Mouse (Mus musculus) midbrain, embryonic 13.5 days (tissue): ENCODE data around the gene Npvf. TPM values are rescaled to one million over a fixed set of nuclear protein-coding genes. Genes with fewer than 3 reads are reported as not detected.

ENCODE experiments used
- ATAC-seq: fragments of 200-750 bp; cut with Nextera tagmentation; 2 replicates; pipeline ENCODE4 v1.8.0; 2017; ENCODE audit warnings: mild to moderate bottlenecking, moderate TSS enrichment, moderate library complexity
- H3K27ac ChIP-seq: fragments of 300-500 bp; sonication (generic); 2 replicates; pipeline ENCODE4 v1.5.1; 2015; ENCODE audit warnings: inconsistent platforms, mild to moderate bottlenecking, moderate library complexity
- H3K27me3 ChIP-seq: fragments of 300-500 bp; sonication (generic); 2 replicates; pipeline ENCODE4 v1.6.1; 2015; ENCODE audit warnings: mild to moderate bottlenecking, inconsistent platforms
- H3K36me3 ChIP-seq: fragments of 300-500 bp; sonication (generic); 2 replicates; pipeline ENCODE4 v1.6.1; 2015; ENCODE audit warnings: mild to moderate bottlenecking, inconsistent platforms
- H3K4me1 ChIP-seq: fragments of 300-500 bp; sonication (generic); replicated peaks from 2 replicates; pipeline ENCODE4 v1.6.1; 2015; ENCODE audit warnings: inconsistent platforms
- H3K4me2 ChIP-seq: fragments of 300-500 bp; sonication (generic); replicated peaks from 2 replicates; pipeline ENCODE4 v1.6.1; 2015; ENCODE audit warnings: moderate library complexity, mild to moderate bottlenecking, inconsistent platforms
- H3K4me3 ChIP-seq: fragments of 300-500 bp; sonication (generic); replicated peaks from 2 replicates; pipeline ENCODE4 v1.5.1; 2015; ENCODE audit warnings: mild to moderate bottlenecking, inconsistent platforms
- H3K9ac ChIP-seq: fragments of 300-500 bp; sonication (generic); replicated peaks from 2 replicates; pipeline ENCODE4 v1.6.1; 2015; ENCODE audit warnings: mild to moderate bottlenecking, inconsistent platforms
- H3K9me3 ChIP-seq: fragments of 300-500 bp; sonication (generic); 2 replicates; pipeline ENCODE4 v1.6.1; 2016; ENCODE audit warnings: mild to moderate bottlenecking, inconsistent platforms
- WGBS: fragments of 180-500 bp; shearing (Covaris S2); methylation state at CpG from one replicate; pipeline ENCODE4 v1.1.7; 2015; 5-methylcytosine and 5-hydroxymethylcytosine counted together
- polyA plus RNA-seq: library from polyadenylated mRNA; unstranded; fragments of >200 nt; fragmentation: Nextera tagmentation; extraction: Ambion mirVana; gene quantifications from 2 replicates; pipeline ENCODE4 v1.2.1, GENCODE M21; 2015

Gene Npvf
- 0.94 TPM in 1 of 2 replicates, not detected in the other for polyA plus RNA-seq

DNA sequence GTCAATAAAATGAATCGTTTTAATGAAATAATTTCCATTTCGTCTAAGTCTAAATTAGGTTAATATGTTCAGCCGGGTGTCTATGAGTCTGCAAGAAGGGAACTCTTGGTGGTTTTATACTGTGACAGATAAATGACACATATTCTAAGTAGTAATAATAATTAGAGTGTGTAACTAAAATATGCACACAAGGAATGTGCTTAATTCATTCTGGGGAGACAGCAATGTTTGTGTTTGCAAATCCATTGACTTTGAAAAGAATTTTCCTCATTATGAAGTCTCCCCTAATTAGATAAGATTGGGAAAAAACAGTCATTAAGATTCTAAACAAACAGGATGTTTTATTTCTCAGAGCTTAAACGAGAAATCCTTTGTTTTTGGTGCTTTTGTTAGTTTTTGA lies at the start of gene Npvf:
TSS of gene Npvf (minus strand) at position 84 of the 400 bp plus-strand sequence.
- 78% methylated on average over 4 of the region's 4 CpGs for WGBS
- H3K4me3 ChIP-seq = no peak within 1 kb of the TSS
- H3K4me2 ChIP-seq = no peak within 1 kb of the TSS
- no peaks in the 10 kb centered on the region for H3K27me3 ChIP-seq
- no peak within 1 kb of the TSS for H3K27ac ChIP-seq
- no peaks in the 10 kb centered on the region for H3K9me3 ChIP-seq
- ATAC-seq = no peak
- no peak within 1 kb of the TSS for H3K9ac ChIP-seq
- no peaks in the 10 kb centered on the region for H3K4me1 ChIP-seq
- no peaks in the 10 kb centered on the region for H3K36me3 ChIP-seq

DNA sequence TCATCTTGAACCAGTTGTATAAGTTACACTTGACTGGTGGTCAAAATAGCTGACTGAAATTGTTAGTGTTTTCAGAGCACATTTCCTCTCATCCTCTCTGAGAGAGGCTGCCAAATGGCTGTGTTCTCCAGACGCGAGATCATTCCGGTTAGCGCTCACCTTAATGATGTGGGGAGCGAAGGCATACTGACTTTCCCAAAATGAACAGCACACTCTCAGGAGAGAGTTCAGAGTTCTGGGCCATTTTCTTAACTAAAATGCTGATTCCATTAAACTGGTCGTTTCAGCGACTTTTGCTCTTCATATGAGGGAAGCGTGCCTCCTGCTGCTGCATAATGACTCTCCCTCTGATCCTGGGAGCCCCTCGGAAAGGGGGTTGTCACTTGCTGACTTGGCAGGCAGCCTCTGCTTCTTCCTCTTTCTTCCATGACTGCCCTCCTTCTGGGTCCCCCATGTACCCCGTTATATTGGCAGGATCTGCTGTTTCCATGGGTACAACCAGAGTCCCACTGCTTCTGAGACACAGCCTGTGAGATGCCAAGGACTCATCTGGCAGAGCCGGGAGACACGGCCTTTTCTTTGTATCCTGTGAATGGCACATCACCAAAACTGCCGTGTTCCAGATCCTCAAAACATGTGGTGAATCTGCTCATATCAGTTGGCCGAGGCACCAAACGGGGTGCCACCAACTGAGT lies 35.0 kb upstream of the Npvf start:
- no peak overlapping the region for H3K9ac ChIP-seq
- H3K27me3 ChIP-seq = no peaks in the 10 kb centered on the region
- WGBS = 64% methylated on average over 15 of the region's 15 CpGs
- H3K4me1 ChIP-seq = peaks cover 11% of the 10 kb centered on the region; the same call in 1 of the 2 replicates
- H3K27ac ChIP-seq = peak overlapping the region; percentile 41
- ATAC-seq = 0 out of 2 replicates have a peak, but pooled peaks have one; percentile 56
- no peaks in the 10 kb centered on the region for H3K36me3 ChIP-seq
- H3K4me3 ChIP-seq = no peak overlapping the region
- H3K9me3 ChIP-seq = no peaks in the 10 kb centered on the region
- H3K4me2 ChIP-seq = no peak overlapping the region

DNA sequence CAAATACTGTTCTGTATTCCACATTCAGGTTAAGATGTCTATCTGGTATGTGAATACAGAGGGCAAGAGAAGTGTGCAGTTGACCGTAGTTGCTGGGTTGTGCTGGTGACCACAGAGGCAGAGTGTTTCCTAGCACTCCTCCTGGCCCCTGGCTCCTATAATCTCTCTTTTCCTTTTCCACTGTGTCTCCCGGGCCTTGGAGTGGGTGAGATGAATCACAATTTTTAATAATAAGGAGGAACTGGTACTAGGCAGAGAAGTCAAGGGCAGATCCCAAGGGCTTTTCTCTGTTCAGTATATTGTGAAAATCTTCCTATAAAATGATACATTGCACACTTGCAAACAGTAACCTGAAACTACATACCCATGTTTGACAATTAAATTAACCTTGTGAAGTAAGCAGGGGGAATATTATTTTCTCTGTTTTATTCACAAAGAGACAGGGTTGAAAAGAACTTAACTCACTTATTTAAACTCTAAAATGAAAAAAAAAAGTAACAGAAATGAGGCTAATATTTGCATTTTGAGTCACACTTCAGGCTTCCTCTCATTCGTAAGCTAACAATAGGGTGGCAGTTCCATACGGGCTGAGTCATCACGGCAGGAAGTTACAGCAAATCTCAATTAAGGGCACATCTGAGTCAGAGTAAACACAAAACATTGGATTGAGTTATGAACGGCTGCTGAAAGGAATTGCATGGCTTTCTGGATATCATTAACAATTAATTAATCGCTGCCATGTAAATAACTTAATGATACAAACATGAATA lies 30.6 kb upstream of the Npvf start:
- no peak overlapping the region for H3K27ac ChIP-seq
- no peaks in the 10 kb centered on the region for H3K36me3 ChIP-seq
- no peak for ATAC-seq
- no peak overlapping the region for H3K4me2 ChIP-seq
- no peak overlapping the region for H3K9ac ChIP-seq
- H3K27me3 ChIP-seq = no peaks in the 10 kb centered on the region
- no peaks in the 10 kb centered on the region for H3K9me3 ChIP-seq
- 59% methylated on average over 7 of the region's 7 CpGs for WGBS
- no peak overlapping the region for H3K4me3 ChIP-seq
- H3K4me1 ChIP-seq = peaks cover 23% of the 10 kb centered on the region

DNA sequence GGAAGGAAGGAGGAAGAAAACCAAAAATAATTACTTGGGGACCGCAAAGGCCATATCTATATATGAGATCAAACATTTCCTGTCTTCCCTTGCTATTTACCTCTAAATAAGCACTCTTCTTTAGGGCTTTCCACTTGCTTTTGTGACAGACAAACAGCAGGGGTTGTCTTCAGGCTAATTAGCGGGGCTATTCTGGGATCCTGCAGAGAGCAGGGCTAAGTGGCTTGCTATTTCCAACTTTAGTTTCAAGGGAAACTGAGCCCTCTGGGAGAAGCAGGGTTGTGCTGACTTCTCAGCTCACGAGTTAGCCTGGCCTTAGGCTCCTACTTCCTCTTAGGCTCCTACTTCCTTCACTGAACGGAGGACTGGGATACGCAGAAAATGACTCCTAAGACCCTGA lies 27.3 kb upstream of the Npvf start:
- WGBS = 33% methylated on average over 5 of the region's 5 CpGs
- Histone ChIP-seq H3K4me3 (no peak overlapping the region), H3K27me3 (no peaks in the 10 kb centered on the region), H3K36me3 (no peaks in the 10 kb centered on the region), H3K4me2 (no peak overlapping the region), H3K9ac (no peak overlapping the region), H3K27ac (no peak overlapping the region), H3K4me1 (peaks cover 16% of the 10 kb centered on the region), H3K9me3 (no peaks in the 10 kb centered on the region)
- no peak for ATAC-seq

DNA sequence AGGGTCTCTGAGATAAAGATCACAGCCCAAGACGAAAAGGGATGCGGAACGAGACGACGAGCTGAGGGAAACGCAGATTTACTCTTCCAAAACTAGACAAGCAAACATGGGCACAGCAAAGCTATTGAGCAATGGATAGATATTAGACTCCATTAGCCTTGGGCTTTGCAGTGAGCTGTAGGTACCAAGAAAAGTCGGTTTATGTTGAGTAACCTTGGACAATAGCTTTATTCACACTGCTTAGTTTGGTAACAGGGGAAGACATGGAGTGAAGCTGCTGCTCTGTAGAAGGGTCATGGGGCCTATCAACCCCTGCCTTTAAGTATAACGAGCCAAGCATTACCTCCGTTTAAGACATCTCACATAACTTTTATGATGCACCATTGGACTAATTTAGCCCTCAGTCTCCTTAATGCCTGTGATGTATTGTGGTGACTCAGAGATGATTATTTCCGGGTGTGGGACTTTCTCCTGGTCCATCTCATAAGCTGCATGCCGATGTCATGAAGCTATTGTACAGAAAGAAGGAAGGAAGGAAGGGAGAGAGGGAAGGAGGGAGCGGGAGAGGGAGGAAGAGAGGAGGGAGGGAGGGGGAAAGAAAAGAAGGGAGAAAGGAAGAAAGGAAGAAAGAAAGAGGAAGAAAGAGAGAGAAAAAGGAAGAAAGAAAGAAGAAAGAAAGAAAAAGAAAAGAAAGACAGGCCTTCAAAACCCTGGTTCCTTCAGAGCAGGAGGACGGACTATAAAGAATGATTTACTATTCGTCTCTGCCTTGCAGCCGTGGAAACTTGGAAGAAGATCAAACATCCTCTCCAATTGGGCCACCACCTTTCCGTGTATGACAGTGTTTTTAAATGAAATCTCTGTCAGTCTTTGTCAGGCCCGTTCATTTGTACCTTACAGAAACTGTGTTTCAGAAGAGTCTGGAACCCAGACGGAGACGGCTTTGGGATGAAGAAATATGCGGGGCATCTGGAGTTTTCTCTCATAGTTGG lies 26.3 kb upstream of the Npvf start:
- Histone ChIP-seq H3K4me2 (no peak overlapping the region), H3K27me3 (no peaks in the 10 kb centered on the region), H3K36me3 (no peaks in the 10 kb centered on the region), H3K27ac (no peak overlapping the region), H3K9me3 (no peaks in the 10 kb centered on the region), H3K9ac (no peak overlapping the region), H3K4me1 (peaks cover 16% of the 10 kb centered on the region), H3K4me3 (no peak overlapping the region)
- ATAC-seq = no peak
- 60% methylated on average over 20 of the region's 20 CpGs for WGBS

DNA sequence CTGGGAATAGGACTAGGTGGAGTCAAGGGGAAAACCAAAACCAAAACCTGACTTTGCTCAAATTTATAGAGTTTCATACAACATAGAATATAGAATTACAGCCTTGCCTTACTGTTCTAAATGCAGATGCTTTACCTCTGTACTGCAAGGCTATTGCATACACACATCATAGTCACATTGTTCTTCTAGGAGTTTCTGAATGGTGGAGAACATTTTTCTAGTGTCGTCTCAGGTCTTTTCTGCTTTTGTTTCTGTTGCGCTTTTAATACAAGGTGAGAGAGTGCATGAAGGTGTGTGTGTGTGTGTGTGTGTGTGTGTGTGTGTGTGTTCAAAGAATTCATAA lies 25.2 kb upstream of the Npvf start:
- Histone ChIP-seq H3K4me3 (no peak overlapping the region), H3K4me1 (peaks cover 13% of the 10 kb centered on the region), H3K9me3 (no peaks in the 10 kb centered on the region), H3K36me3 (no peaks in the 10 kb centered on the region), H3K4me2 (no peak overlapping the region), H3K9ac (no peak overlapping the region), H3K27me3 (no peaks in the 10 kb centered on the region), H3K27ac (no peak overlapping the region)
- ATAC-seq = peak; percentile 53
- 85% methylated on average over 2 of the region's 2 CpGs for WGBS

DNA sequence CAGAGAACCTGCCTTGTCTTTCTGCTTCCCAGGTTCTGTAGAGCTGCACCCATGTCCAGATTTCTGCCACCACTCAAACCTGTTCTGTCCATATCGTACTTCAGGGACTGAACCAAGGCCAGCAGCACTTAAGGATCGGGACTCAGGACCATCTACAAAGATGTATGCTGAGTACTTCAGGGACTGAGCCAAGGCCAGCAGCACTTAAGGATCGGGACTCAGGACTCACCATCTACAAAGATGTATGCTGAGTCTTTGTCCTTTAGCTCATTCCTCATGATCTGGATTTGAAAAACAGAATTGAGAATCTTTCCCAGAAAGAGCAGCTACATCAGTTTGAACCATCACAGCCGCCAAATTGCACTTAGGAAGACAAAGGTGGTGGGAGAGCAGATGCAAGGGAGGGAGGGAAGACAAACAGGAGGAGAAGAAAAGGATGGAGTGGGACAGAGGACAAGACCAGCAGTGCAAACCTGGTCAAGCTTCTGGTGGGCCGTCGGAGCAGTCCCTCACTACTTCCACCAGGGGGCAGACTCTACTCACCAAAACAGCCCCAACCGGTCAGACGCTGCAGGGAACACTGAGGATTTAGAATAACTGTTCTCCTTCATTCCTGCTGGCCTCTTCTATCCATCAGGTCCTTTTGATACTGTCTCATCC lies 24.7 kb upstream of the Npvf start:
- no peak overlapping the region for H3K4me2 ChIP-seq
- no peak overlapping the region for H3K9ac ChIP-seq
- no peak overlapping the region for H3K27ac ChIP-seq
- ATAC-seq = peak; percentile 94
- H3K36me3 ChIP-seq = no peaks in the 10 kb centered on the region
- H3K27me3 ChIP-seq = no peaks in the 10 kb centered on the region
- H3K9me3 ChIP-seq = no peaks in the 10 kb centered on the region
- H3K4me3 ChIP-seq = no peak overlapping the region
- 30% methylated on average over 8 of the region's 8 CpGs for WGBS
- peaks cover 13% of the 10 kb centered on the region for H3K4me1 ChIP-seq

DNA sequence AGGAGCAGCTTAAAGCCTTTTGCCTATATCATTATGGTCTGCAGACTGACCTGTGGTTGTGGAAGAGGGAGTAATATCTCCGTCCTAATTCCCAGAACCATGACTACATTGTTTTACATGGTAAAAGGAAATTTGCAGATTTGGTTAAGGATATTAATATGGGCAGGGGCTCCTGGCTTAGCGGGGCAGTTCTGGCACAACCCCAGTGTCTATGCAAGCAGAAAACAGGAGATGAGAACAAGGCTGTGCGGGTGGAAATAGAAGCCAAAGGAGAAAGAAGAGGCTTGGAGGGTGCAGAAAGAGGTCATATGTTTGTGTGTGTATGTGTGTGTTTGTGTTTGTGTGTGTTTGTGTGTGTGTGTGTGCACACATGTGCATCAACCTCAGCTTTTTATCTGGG lies 17.0 kb upstream of the Npvf start:
- Histone ChIP-seq H3K27me3 (no peaks in the 10 kb centered on the region), H3K4me2 (no peak overlapping the region), H3K36me3 (no peaks in the 10 kb centered on the region), H3K9me3 (no peaks in the 10 kb centered on the region), H3K27ac (no peak overlapping the region), H3K9ac (no peak overlapping the region), H3K4me1 (no peaks in the 10 kb centered on the region), H3K4me3 (no peak overlapping the region)
- WGBS = 93% methylated on average over 3 of the region's 3 CpGs
- no peak for ATAC-seq

DNA sequence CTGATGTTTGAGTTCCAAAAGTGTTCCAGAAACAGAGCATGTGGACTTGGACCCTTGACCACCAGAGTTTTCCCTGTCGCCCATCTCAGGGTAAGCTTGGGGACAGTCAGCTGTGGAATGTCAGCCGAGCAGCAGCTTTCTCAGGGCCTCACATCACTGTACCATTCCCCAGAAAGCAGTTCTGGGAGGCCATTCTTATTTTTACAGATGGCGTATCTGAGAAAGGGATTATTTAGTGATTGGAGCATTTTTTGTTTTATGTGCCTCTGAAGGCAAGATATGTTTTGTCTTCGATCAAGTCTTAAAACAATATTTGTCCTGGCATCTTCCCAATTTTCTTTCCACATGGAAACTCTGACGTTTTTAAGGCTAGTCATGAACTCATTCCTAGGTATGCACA lies 12.7 kb upstream of the Npvf start:
- no peaks in the 10 kb centered on the region for H3K27me3 ChIP-seq
- no peak for ATAC-seq

DNA sequence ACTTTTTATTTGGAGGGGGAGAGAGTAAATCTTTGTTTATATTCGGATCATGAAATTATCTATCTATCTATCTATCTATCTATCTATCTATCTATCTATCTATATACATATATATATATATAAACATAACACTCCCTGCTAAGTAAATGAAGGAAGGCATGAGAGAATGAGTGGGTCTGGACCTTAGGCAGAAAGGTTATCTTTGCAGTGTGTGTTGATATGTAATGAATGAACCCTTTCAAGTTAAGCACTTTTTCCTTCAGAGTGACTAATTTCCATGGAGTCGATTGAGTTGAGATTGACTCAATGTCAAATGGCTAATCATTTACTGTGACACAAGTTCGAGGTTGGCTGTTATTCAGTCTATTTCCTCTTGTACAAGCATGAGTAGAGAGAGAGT lies 10.8 kb upstream of the Npvf start:
- no peaks in the 10 kb centered on the region for H3K27me3 ChIP-seq
- H3K9ac ChIP-seq = no peak overlapping the region
- no peaks in the 10 kb centered on the region for H3K4me1 ChIP-seq
- no peak for ATAC-seq
- no peaks in the 10 kb centered on the region for H3K36me3 ChIP-seq
- H3K4me2 ChIP-seq = no peak overlapping the region
- H3K27ac ChIP-seq = no peak overlapping the region
- no peak overlapping the region for H3K4me3 ChIP-seq
- H3K9me3 ChIP-seq = no peaks in the 10 kb centered on the region
- WGBS = 94% methylated on average over 3 of the region's 3 CpGs

More for the DNA sequence above, 12.7 kb upstream of the Npvf start:
- WGBS = 87% methylated on average over 5 of the region's 5 CpGs
- H3K4me3 ChIP-seq = no peak overlapping the region
- no peaks in the 10 kb centered on the region for H3K36me3 ChIP-seq
- no peak overlapping the region for H3K9ac ChIP-seq
- no peak overlapping the region for H3K4me2 ChIP-seq
- H3K9me3 ChIP-seq = no peaks in the 10 kb centered on the region
- H3K27ac ChIP-seq = no peak overlapping the region
- no peaks in the 10 kb centered on the region for H3K4me1 ChIP-seq

DNA sequence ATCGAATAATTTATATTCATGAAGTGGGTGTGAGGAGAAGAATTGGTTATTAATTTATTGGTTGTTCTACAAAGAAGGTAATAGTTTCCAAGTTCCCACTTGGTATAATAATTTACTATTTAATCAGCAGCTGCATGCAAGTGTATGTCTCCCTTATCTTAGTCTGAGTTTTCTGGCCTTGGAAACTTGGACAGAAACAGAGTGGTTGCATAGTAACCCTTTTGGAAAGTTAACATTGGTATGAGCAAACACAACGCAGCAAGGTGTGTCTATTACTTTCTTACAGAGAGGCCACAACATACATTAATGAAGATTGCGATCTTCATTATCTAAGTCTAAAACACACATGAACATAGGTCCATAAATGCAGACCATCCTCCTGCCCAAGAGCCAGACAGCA lies 10.0 kb upstream of the Npvf start:
- Histone ChIP-seq H3K4me3 (no peak overlapping the region), H3K4me2 (no peak overlapping the region), H3K27ac (no peak overlapping the region), H3K27me3 (no peaks in the 10 kb centered on the region), H3K9ac (no peak overlapping the region), H3K36me3 (no peaks in the 10 kb centered on the region), H3K9me3 (no peaks in the 10 kb centered on the region), H3K4me1 (no peaks in the 10 kb centered on the region)
- 90% methylated on average over 3 of the region's 3 CpGs for WGBS
- ATAC-seq = no peak
